Mouse (Mus musculus) c-Kit-positive CD71-negative TER-119-negative erythroid progenitor cells, embryonic 14.5 days (primary cell): ENCODE data around the gene 4933402J07Rik.

Source experiments
- DNase-seq: peaks from one replicate; pipeline ENCODE4 v3.0.0-alpha.2; 2013; ENCODE audit warnings: low read depth

4933402J07Rik gene

DNA sequence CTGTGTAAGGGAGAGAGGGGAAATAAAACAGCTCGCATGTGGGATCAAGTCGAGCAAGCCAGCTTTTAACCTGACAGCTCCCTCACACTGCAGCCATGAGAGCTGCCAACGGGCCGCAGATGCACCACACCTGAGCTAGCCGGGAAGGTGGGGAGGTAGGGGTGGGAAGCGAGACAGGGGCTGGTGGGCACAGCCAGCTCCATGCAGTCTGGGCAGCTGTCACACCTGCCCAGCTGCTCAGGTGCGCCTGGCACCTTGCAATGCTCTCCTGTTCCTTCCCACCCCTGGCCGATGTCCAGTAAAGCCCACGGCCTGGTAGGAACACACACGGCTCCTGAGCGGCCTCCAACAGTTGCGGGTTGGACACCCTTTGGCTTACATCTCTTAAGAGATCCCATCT, 57.5 kb downstream of the 4933402J07Rik start:
- no peak for DNase-seq

DNA sequence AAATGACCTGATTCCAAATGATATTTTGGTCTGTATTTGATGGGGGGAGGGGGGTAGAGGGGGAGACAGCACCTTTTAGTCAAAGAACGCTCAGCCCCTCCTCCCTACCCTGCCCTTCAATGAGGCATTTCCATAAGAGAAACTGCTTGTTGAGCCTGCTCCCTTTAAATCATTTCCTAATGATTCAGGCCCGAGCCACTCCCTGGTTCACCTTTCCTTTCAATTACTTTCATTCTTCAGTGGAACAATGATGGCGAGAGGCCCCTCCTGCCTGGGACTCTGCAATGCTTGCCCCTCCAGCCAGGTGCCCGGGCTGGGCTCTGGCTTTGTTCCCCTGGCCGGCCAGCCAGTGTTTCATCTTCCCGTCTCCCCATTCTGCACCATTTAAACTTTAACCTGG, 66.0 kb downstream of the 4933402J07Rik start:
- DNase-seq: no peak

DNA sequence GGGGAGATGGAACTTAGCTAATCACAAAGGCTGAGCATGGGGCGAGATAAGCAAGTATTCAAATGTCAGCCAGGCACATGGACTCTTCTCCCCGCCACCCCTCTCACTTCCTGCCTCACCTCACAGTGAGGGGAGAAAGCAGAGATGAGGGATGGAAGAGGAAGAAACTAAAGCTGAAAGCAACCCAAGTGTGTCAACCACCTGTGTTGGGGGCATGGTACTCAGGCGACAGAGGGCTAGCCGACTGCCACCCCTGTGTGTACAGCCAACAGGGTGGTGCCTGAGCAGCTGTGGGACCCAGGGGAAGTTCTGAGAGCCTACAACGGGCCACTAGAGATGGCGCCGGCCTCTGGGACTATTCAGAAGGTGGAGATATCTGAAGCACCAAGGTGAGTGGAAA, 68.1 kb downstream of the 4933402J07Rik start:
- DNase-seq: no peak

DNA sequence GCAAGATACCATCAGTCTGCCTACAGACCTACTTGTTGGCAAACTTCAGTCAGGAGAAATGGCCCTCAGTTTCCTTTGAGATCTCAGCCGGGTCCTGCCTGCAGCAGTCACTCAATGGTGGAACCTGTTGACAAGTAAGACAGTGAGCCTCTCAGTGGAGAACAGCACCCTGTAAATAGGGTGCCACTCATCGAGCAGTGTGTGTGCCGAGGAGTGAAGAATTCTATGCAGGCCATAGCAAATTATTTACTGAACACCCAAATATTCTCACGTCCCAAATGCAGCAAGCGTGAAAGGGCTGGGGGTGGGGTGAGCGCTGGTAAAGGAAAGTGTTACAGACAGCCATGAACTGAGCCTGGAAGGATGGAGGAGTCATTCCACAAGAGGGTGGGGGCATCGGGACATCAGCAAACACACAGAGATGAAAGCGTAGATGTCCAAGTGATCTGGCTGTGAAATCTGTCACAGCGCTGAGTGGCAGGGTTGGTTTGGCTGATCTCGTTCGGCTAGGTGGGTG, 72.6 kb downstream of the 4933402J07Rik start:
- no peak for DNase-seq
